Mouse (Mus musculus): ENCODE measurements around the gene Zmiz1. TPM values are rescaled to one million over a fixed set of nuclear protein-coding genes. Genes with fewer than 3 reads are reported as not detected.

The Zmiz1 gene
- polyA plus RNA-seq, 1 experiment from 2014 or later = 4.3 TPM

GRCm38 (mm10) chr14:25462975-25463374 lies 4.0 kb downstream of the Zmiz1 start:
- no peaks in the 10 kb centered on the region for H3K9me3 ChIP-seq (ENCODE audit: low read length)
- ATAC-seq (no peak), DNase-seq (no peak)
- no peak for TF ChIP-seq CTCF (IDR thresholded peaks at IDR 0.05; ENCODE audit: low read depth)
- no peak for TF ChIP-seq EP300 (IDR thresholded peaks at IDR 0.05; ENCODE audit: low read depth)
- no peaks in the 10 kb centered on the region for H3K36me3 ChIP-seq (replicated peaks; ENCODE audit: insufficient read depth, low read length)
- H3K4me3 ChIP-seq (ENCODE audit: low read depth, low read length) = no peak overlapping the region
- H3K9ac ChIP-seq (replicated peaks) = no peak overlapping the region
- peaks cover 65% of the 10 kb centered on the region for H3K4me1 ChIP-seq (ENCODE audit: insufficient read depth)
- no peak overlapping the region for H3K4me2 ChIP-seq (ENCODE audit: low read depth, low read length)
- H3K27ac ChIP-seq (ENCODE audit: low read depth) = peak overlapping the region; percentile 99; the same call in 1 of the 2 replicates
- no peaks in the 10 kb centered on the region for H3K27me3 ChIP-seq (ENCODE audit: insufficient read depth, low read length)
- 41% methylated on average over 1 of the region's 1 CpGs for WGBS (ENCODE audit: insufficient replicate concordance)

- Histone ChIP-seq H3K36me3 (replicated peaks; ENCODE audit: insufficient read depth, low read length) (no peaks in the 10 kb centered on the region), H3K4me1 (ENCODE audit: insufficient read depth) (peaks cover 70% of the 10 kb centered on the region), H3K9me3 (ENCODE audit: low read length) (no peaks in the 10 kb centered on the region), H3K27ac (ENCODE audit: low read depth) (no peak overlapping the region), H3K27me3 (ENCODE audit: insufficient read depth, low read length) (no peaks in the 10 kb centered on the region), H3K9ac (replicated peaks) (no peak overlapping the region), H3K4me2 (ENCODE audit: low read depth, low read length) (peak overlapping the region; percentile 26; the same call in 1 of the 2 replicates), H3K4me3 (ENCODE audit: low read depth, low read length) (no peak overlapping the region)
- ATAC-seq = no peak
- WGBS (ENCODE audit: insufficient replicate concordance) = 48% methylated on average over 9 of the region's 9 CpGs
- TF ChIP-seq EP300 (IDR thresholded peaks at IDR 0.05; ENCODE audit: low read depth) (no peak), CTCF (IDR thresholded peaks at IDR 0.05; ENCODE audit: low read depth) (no peak)
- peak; percentile 58 for DNase-seq
Observed at GRCm38 (mm10) chr14:25463919-25464318, 4.9 kb downstream of the Zmiz1 start.

GRCm38 (mm10) chr14:25464611-25465307 lies 5.8 kb downstream of the Zmiz1 start:
- peak; percentile 25 for DNase-seq
- no peak overlapping the region for H3K4me2 ChIP-seq (ENCODE audit: low read depth, low read length)

GRCm38 (mm10) chr14:25466361-25466760 lies 7.4 kb downstream of the Zmiz1 start:
- DNase-seq (peak; percentile 57), ATAC-seq (peak; percentile 59)
- Histone ChIP-seq H3K9me3 (ENCODE audit: low read length) (no peaks in the 10 kb centered on the region), H3K27ac (ENCODE audit: low read depth) (peak overlapping the region; percentile 64), H3K4me1 (ENCODE audit: insufficient read depth) (peaks cover 84% of the 10 kb centered on the region), H3K4me3 (ENCODE audit: low read depth, low read length) (no peak overlapping the region), H3K9ac (replicated peaks) (no peak overlapping the region; the same call in 1 of the 2 replicates), H3K27me3 (ENCODE audit: insufficient read depth, low read length) (no peaks in the 10 kb centered on the region), H3K4me2 (ENCODE audit: low read depth, low read length) (peak overlapping the region; percentile 34), H3K36me3 (replicated peaks; ENCODE audit: insufficient read depth, low read length) (no peaks in the 10 kb centered on the region)
- no peak for TF ChIP-seq EP300 (IDR thresholded peaks at IDR 0.05; ENCODE audit: low read depth)
- TF ChIP-seq CTCF (IDR thresholded peaks at IDR 0.05; ENCODE audit: low read depth) = no peak
- 33% methylated on average over 4 of the region's 4 CpGs for WGBS (ENCODE audit: insufficient replicate concordance)

More at GRCm38 (mm10) chr14:25464611-25465307, 5.8 kb downstream of the Zmiz1 start:
- H3K9ac ChIP-seq (replicated peaks) = peak overlapping the region; percentile 16; the same call in 1 of the 2 replicates
- no peaks in the 10 kb centered on the region for H3K36me3 ChIP-seq (replicated peaks; ENCODE audit: insufficient read depth, low read length)
- H3K4me3 ChIP-seq (ENCODE audit: low read depth, low read length) = no peak overlapping the region
- no peaks in the 10 kb centered on the region for H3K9me3 ChIP-seq (ENCODE audit: low read length)
- H3K27me3 ChIP-seq (ENCODE audit: insufficient read depth, low read length) = no peaks in the 10 kb centered on the region
- no peak overlapping the region for H3K27ac ChIP-seq (ENCODE audit: low read depth)
- no peak for ATAC-seq
- H3K4me1 ChIP-seq (ENCODE audit: insufficient read depth) = peaks cover 72% of the 10 kb centered on the region
- WGBS (ENCODE audit: insufficient replicate concordance) = 49% methylated on average over 8 of the region's 8 CpGs
- no peak for TF ChIP-seq CTCF (IDR thresholded peaks at IDR 0.05; ENCODE audit: low read depth)
- TF ChIP-seq EP300 (IDR thresholded peaks at IDR 0.05; ENCODE audit: low read depth) = no peak

GRCm38 (mm10) chr14:25467911-25468668 lies 9.1 kb downstream of the Zmiz1 start:
- DNase-seq (no peak), ATAC-seq (no peak)
- H3K9me3 ChIP-seq (ENCODE audit: low read length) = no peaks in the 10 kb centered on the region
- no peak overlapping the region for H3K9ac ChIP-seq (replicated peaks)
- H3K36me3 ChIP-seq (replicated peaks; ENCODE audit: insufficient read depth, low read length) = no peaks in the 10 kb centered on the region
- no peak overlapping the region for H3K4me3 ChIP-seq (ENCODE audit: low read depth, low read length)
- H3K4me1 ChIP-seq (ENCODE audit: insufficient read depth) = peaks cover 86% of the 10 kb centered on the region
- 78% methylated on average over 10 of the region's 10 CpGs for WGBS (ENCODE audit: insufficient replicate concordance)
- no peak overlapping the region for H3K4me2 ChIP-seq (ENCODE audit: low read depth, low read length)
- 0 out of 2 replicates have a peak overlapping the region, but pooled peaks have one; percentile 22 for H3K27ac ChIP-seq (ENCODE audit: low read depth)
- H3K27me3 ChIP-seq (ENCODE audit: insufficient read depth, low read length) = no peaks in the 10 kb centered on the region
- TF ChIP-seq EP300 (IDR thresholded peaks at IDR 0.05; ENCODE audit: low read depth) (no peak), CTCF (IDR thresholded peaks at IDR 0.05; ENCODE audit: low read depth) (no peak)

- TF ChIP-seq CTCF (IDR thresholded peaks at IDR 0.05; ENCODE audit: low read depth) = peak; percentile 31; the same call in 1 of the 2 replicates
- no peak for TF ChIP-seq EP300 (IDR thresholded peaks at IDR 0.05; ENCODE audit: low read depth)
- H3K9ac ChIP-seq (replicated peaks) = no peak overlapping the region
- WGBS (ENCODE audit: insufficient replicate concordance) = 77% methylated on average over 7 of the region's 7 CpGs
- no peaks in the 10 kb centered on the region for H3K9me3 ChIP-seq (ENCODE audit: low read length)
- no peak for DNase-seq
- no peaks in the 10 kb centered on the region for H3K36me3 ChIP-seq (replicated peaks; ENCODE audit: insufficient read depth, low read length)
- H3K27me3 ChIP-seq (ENCODE audit: insufficient read depth, low read length) = no peaks in the 10 kb centered on the region
- 0 out of 2 replicates have a peak overlapping the region, but pooled peaks have one; percentile 3 for H3K27ac ChIP-seq (ENCODE audit: low read depth)
- no peak overlapping the region for H3K4me2 ChIP-seq (ENCODE audit: low read depth, low read length)
- peaks cover 87% of the 10 kb centered on the region for H3K4me1 ChIP-seq (ENCODE audit: insufficient read depth)
- no peak overlapping the region for H3K4me3 ChIP-seq (ENCODE audit: low read depth, low read length)
- ATAC-seq = no peak
Observed at GRCm38 (mm10) chr14:25468891-25469529, 10.0 kb downstream of the Zmiz1 start.
